Mouse (Mus musculus) cerebellum, adult 8-10 months (tissue): ENCODE results near the gene Rtn1.
"Not testable (repeated sequence)": the region's sequence is repeated elsewhere in the genome, so short reads cannot be mapped to it uniquely, and the experiment has no call there.

Source experiments
- DNase-seq: peaks from one replicate; pipeline ENCODE4 v3.0.0; 2022

Gene Rtn1

DNA sequence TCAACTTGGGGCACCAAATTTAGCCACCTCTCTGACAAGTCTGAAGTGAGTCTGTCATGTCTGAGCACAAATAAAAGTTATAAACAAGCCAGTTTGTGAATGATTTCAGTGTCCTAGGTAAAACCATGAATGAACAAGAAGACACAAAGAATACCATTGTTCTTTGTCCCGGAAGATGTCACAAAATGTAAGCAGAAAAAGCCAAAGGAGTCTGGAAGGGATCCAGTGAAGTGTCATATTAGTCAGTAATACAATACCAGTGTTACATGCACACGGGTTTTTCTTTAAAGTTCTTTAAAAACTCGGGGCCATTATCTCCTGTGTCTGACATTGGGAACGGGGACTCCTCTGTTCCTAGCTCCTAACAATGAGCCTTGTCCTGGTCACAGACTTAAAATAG lies 85.1 kb downstream of the Rtn1 start:
- DNase-seq = no peak

DNA sequence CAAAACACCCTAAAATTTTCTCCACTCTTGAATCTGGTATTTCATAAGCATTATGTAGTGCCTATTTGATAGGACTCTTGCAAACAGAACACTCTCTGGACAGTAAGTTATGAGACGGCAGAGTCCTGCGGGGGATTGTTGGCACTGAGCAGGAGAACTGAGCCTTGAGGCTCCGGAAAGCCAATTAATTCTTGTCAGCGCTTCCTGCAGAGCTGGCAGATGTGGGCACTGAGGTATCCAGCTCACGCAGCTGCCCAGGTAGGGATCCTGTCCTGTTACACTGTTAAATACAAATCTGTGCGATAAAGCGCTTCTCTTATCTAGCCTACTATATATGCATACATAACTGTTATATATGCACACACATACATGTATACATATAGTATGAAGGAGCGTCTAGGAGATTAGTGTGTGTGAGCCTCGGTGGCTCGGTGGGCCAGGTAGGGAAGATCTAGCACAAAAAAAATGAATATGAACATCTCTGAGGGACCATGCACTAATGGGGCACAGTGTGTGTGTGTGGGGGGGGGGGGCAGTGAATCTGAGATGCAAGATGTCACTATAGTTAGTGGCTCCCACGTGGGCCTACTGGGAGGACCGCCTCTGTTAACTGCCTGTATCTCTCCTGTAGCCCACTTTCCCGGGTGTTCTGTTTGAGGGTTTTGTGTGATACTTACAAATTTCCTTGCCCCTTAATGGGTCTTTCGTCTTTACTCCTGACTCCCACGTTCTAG lies 93.0 kb downstream of the Rtn1 start:
- DNase-seq = no peak

DNA sequence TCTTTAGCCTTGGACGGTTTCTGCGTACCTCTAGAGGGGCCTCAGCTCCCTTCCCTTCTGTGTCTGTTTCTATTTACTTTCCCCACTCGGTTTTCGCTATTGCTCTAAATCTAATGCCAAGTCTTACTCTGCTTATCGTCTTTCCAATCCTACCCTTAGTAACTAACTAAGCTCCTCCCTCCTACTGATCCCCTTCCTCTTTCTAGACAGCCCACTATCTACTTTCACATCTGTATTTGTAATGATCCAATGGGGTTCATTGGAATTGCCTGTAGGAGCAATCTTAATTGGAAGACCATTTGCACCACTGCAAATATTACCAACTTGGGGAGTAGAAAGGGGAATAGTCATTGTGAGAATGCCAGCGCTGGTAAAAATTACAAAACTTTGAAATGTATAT lies 98.0 kb downstream of the Rtn1 start:
- DNase-seq = no peak

DNA sequence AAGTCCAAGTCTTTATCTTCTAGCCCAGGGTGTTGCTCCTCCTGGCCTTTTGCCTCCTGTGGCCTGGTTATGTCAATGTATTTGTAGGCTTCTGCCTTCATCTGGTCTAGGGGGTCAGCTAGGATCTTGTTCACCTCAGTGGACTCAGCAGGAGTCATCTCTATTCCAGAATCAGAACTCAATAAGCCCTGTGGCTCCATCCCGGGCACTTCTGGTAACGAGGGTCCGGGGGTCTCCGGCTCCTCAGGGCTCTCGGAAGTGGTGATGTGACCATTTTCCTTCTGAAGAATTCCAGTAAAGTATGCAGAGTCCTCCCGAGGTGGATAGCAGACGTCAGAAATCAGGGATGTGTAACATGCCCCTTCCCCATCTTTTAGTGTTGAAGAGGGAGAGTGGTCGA lies 100.3 kb downstream of the Rtn1 start:
- DNase-seq = no peak

DNA sequence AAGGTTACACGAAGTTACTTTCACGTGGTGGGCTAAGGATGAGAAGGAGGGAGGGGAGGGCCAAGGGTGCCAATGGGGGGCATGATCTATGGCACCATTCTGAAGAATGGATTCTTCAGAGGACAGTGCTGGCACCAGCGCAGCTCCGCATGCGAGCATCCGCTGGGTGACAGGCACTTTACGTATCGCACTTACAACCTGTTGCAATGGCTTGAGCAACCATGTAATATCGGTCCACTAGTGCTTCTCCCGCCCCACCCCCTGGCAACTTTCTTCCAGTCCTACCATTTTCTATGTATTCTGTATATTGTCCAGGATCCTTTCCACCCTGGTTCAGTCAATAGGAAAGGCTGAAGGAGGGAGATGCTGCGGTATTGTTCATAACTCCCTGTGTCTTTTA lies 102.6 kb downstream of the Rtn1 start:
- DNase-seq = no peak

DNA sequence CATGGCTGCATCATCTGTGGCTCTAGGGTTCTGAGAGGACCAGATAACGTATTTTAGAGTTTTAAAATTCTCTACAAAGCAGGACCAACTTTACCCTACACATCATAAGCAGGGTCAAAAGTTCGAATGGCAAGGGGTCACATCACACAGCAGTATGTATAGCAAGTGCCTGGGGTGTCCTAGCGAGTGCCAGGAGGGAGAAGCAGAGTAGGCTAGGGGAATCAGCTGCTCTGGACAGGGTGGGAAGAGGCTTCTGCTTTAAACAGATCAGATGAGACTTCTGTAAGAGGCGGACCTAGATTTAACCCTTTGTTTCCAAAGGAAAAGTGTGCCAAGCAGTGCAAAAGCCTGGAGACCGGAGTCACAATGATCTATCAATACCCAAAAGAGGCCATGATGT lies 103.4 kb downstream of the Rtn1 start:
- no peak for DNase-seq

DNA sequence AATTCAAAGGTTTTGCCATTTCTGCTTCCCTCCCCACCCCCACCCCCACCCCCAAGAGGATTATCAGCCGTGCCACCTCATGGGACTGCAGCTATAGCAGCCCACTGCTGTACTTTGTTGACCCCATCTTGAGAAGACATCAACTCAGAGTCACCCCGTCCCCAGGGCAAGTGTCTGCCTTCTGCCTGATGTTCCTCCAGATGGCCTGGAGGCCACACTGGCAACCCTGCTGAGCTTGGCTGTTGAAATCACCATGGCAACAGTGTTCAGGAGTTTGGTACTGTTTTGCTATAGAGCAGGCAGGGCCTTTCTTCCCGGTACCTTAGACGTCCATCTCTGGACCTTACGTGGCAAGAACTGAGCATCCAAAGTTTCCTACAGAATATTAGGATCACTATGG lies 103.9 kb downstream of the Rtn1 start:
- peak; percentile 48 for DNase-seq

DNA sequence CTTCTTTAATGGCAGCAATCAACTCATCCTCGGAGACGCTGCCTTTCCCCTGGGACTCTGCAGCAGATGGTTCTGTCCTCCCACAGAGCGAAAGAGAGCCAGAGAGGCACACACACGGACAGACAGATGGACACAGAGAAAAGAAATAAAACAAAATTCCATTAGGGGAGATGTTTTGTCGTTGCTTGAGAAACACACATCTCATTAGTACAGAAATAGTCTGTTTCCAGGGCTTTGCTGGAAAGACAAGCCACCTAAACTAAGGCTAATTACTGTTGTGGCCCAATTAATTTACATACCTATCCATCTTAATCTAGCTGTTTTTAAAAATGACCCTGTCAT lies 104.5 kb downstream of the Rtn1 start:
- DNase-seq = no peak

DNA sequence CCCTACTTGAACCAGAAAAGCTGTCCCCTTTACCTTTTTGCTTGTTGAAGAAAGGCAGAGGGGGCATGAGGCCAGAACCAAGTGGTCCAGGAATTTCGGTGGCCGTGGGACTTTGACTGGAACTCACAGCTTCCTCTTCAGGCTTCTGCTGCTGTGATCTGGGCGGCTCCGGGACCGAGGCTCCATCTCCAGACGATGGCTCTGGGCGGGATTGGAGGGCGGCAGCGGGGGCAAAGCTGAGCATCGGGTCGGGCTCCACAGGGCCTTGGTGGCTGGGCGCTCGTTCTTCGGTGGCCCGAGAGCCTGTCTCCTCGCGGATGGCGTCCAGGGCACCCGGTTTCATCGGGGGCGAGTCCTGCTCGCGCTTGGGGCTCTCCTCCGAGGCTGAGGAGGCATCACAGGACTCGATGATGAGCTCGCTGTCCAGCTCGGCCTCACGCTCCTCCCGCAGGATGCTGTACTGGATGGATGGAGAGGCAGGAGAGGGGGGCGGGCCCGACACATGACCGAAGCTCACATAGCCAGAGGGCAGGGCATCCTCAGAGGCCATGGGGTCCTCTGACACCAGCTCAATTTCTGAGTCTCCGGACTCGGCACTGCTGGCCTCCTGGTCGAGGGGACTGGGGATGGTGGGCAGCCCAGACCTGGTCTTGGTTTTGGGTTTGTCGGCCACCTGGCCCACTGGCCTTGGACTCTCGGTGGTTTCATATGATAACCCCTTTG lies 105.1 kb downstream of the Rtn1 start:
- no peak for DNase-seq

DNA sequence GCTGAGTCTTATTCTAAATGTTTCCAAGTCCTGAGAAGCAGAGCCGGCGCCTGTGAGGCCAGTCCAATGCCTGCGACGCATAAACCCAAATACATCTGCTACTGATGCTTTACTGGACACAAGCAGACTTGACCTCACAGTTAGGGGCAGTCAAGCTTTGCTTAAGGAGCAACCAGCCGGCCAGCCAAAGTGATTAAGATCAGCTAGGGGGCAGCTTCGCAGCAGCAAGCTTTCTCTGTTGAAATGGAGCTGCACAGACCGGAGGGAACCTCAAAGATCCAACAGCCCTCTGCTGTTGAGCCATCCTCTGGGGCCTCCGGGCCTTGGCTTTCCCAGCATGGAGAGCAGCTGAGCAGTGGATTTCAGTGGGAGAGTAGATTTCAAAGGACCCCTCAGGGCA lies 107.4 kb downstream of the Rtn1 start:
- DNase-seq = no peak

DNA sequence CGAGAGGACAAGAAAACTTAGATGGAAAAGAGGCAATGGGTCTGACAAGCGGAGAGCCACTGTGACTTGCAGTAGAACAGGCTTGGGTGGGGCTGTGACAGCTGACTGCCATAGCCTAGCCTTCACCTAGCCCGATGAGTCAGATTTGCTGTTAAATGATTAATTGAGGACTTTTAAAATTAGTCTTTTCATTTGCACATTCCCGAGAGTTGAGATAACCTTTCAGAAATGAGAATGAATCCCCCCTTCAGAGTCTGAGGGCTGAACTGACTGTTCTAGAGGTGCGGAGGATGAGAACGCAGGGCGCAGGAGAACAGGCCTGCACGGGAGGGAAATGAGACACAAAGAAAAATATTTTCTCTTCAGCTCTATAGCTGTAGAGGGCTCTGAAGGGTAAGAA lies 107.9 kb downstream of the Rtn1 start:
- DNase-seq = no peak

DNA sequence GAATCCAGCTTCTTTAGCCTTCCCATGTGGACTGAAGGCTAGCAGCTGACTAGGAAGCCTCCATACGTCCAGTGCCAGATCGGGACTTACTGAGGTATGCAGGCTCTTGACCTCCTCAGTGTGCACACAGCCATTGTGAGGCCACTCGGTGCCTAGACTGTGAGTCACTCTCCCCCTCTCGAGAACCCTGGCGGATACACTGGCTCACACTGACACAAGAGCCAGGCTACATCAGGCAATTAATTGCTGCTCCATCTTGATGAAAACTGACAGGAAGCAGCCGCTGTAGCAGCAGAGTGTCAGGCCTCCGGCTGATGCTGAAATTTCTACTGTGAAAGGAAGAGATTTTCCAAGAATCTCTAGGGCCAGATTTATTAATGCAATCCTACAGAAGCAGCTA lies 110.6 kb downstream of the Rtn1 start:
- no peak for DNase-seq

DNA sequence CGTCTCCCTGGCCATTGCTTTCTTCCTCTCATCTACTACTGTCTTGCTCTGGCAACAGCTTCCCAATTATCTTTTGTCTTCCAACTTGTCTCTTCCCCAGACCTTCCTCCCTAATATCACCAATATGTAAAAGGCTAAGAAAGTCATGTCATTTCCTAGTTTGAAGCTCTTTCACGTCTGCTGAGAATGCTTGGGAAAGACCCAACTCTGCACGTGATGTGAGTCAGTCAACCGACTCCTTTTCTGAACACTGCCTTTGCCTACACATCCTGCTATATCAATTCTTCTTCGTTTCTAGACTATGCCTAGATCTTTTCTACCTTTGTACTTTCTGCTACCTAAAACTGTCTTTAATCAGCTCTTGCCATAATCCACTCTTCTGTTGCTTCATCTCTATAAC lies 112.3 kb downstream of the Rtn1 start:
- no peak for DNase-seq

DNA sequence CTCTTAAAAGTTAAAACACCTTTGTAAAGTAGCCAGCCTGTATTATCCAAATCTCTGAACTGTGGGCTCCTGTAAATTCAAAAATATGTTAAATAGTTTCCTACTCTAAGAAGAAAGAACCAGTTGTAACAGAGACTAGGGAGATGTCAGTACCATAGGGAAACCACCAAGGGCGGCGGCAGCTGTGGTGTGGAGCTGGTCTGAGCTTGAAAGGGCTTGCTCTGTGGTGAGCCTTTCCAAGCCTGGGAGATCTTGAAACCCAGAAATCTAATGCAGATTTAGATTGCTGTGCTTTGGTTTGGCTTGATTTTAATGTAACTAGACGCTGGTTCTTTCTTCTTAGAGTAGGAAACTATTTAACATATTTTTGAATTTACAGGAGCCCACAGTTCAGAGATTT lies 115.7 kb downstream of the Rtn1 start:
- not testable (repeated sequence) for DNase-seq

DNA sequence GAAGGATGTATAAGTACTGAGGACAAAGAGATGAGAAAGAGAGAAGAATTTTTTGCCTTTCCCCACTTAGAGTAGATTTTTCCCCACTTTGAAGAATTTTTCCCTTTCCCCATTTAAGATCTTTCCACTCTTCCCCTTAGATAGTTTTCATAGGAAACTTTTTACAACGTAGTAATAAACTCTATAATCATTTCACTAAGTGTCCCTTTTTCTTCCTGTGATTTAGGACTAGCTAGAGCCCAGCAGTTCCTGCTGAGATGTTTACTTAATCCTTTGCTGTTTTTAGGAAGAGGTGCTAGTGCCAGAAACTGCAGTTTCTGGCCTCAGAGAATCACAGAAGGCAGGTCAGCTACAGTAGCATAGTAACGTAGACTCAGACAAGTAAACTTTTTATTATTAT lies 116.3 kb downstream of the Rtn1 start:
- no peak for DNase-seq

DNA sequence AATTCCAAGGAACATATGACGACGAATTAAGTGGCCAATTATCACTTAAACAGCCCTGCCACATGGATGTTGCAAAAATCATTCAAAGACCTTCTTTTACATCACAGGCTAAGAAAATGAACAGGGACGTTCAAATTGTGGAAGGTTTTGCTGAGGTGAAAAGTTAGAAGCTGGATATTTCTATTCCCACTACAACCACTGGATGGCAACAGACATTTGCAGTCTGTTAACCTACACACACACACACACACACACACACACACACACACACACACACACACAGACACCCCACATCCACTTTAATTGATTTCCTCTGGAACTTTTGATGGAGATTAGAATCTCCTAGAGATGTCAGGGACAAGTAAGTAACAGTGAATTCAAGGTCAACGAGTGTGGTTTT lies 117.6 kb downstream of the Rtn1 start:
- no peak for DNase-seq

DNA sequence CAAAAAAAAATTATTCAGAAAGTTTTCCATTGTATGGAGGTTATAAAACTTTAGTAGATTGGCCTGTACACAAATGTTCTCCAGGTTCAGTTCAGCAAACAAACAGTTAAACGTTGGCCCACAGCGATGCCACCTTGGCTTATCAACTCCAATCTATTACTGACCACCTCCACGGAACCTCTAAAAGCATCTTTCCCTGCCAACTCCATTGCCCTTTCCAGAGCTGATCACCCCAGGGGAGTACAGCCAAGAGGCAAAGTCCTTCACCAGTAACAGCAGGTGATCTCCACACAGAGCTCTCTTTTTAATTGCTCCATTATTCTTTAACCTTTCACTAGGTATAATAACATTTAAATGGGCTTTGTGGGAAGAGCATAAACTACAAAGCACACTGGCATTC lies 120.6 kb downstream of the Rtn1 start:
- DNase-seq = no peak

DNA sequence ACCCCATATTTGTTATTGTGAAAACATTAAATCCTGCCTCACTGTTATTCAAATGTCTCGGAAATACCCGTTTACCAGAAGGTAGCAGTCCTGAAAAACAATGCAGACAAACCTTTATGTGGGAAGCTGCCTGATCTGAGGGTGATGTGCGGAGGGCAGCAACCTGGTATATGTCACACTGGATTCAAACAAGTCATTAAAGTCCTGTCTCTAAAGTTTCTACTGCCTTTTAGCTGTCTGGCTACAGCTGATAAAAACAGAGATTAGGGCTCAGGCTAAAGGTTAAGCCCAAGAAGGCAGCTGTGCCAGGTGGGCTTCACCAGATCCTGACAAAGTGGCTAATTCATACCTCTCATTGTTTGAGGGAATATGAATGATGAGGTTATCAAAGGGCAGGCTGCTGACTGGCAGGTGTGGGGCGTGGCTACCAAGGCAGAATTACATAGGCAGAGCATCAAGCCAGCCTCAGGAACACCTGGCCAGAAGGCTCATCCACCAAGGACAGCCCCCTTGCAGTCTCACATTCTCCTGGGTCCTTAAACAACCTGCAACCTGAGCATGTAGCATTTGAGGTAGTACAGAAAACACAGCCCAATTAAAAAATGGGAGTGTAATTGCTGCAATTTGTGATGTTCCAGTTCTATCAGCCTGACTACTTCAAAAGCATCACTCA lies 121.4 kb downstream of the Rtn1 start:
- DNase-seq = no peak

DNA sequence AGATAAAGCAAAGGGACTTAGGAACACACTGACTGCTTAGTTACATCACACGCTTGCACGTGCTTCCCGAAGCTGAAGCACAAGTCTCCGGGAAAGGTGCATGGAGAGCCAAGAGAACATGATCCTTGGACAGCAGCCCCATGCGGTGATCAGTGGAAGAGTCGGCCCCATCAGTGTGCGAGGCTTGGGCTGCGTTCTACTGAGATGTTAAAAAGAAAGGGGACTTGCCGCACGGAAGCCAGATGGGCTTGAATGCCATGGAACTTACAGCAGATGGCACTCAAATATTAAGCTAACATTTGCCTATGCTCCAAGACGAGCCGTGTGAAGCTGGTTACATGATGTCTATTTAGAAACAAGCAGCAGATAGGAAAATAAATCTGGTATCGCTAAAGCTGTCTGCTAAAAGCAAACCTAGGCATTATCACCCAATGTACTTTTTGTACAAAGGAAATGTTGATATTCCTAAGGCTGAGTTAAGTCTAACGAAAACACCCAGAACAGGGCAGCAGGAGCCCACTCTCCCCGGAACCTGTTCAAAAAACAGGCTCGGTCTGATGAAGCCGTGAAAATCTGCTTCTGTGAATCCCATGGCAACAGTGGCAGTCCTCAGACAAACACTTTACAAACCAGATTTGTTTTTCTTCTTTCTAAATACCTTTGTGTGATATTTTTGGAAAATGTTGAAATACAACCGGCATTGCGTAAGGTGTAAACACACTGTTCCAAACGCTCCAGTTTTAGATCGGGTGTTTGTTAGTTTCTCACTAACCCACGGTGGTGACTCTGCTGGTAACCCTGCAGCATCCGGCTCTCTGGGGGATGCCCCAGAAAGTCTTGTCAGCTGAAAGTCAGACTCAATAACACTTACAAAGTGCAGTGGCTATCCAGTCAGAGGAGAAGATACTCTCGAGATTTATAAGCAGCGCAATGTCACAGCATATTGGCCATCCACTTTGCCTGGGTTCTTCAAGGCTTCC lies 123.2 kb downstream of the Rtn1 start:
- peak; percentile 78 for DNase-seq

DNA sequence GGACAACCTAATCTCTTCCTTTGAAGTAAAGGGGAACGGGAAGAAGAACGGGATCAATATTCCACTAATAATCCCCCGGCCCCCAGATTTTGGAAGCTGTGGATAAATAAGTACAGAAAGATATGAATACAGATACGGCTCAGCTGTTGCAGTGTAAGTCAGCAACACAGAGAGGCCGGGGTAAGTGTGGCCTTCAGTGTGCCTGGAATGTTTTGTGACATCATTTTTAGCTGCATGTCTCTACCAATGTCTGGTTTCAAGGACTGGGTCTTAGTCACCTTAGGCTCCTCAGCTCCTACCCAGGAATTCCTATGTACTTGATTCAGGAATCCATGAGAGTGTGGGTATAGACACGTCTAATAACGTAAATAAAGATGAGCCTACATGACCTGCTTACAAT lies 124.3 kb downstream of the Rtn1 start:
- no peak for DNase-seq

DNA sequence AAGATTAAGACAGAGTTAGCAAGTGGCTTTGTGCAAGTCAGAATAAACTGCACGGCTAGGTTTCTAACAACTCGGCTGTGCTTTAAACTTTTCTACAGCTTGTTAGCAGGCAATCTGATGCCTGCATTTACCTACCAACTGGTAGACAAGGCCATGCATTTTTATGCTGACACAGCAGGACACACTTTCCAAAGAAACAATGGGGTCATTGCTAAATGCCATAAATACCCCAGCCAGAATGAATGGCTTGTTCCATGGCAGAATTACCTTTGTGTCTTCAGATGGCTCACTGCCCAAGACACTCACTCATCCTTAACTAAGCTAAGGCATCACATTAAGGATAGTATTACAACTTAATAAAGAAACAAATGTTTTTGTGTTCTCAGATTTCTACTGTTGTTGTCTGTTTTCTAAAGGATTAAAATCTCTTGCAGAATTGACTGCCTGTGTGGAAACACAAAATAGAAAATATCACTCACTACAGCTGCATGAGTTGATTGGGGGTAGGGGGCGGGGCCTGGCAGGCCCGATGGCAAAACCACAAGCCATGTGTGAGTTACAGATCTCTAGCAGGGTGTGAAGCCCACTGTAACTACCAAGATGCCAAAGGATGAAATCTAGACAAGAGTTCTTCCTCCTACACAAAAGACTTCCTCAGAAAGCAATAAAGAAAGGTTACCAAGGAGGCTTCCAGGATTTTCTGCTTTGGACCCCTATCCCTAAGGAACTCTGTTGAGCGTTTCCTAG lies 129.6 kb downstream of the Rtn1 start:
- DNase-seq = no peak

DNA sequence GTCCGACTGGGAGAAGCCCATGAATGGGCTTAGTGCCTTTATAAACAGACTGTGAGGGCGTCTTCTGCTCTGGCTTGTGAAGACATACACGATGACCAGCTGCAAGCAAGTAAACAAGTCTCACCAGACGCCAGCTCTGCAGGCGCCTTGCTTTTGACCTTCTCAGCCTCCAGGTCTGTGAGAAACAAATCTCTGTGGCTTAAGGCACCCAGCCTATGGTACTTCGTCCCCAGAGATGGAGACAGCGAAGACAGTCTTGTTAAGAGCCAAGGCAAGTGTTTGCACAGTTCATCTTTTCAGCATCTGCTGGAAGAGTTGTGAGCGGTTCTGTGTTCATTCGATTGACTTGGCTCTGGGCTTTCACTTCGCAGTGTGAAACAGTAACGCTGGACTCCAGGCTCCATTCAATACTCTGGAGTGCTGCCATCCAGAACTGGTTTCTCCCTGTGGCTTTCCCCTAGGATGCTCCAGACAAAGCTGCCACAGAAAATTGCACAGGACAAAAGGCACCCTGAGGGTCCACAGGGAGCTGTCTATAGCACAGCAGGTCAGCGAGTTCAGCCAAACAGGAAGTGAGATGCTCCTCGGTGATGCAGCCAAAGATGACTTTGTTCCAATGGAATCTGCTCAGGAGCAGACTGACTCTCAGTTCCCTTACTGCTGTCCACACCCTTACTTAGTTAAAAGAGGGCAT lies 135.0 kb downstream of the Rtn1 start:
- DNase-seq = peak; percentile 44
